Mouse (Mus musculus) frontal cortex, adult (tissue): ENCODE data around the gene St6galnac4.

Experiments used
- ATAC-seq: cut with Nextera tagmentation; 2 replicates; pipeline ENCODE4 v1.9.2; 2017; ENCODE audit warnings: mild to moderate bottlenecking, moderate library complexity, mixed read lengths; ENCODE audit not compliant: low TSS enrichment

Gene St6galnac4

DNA sequence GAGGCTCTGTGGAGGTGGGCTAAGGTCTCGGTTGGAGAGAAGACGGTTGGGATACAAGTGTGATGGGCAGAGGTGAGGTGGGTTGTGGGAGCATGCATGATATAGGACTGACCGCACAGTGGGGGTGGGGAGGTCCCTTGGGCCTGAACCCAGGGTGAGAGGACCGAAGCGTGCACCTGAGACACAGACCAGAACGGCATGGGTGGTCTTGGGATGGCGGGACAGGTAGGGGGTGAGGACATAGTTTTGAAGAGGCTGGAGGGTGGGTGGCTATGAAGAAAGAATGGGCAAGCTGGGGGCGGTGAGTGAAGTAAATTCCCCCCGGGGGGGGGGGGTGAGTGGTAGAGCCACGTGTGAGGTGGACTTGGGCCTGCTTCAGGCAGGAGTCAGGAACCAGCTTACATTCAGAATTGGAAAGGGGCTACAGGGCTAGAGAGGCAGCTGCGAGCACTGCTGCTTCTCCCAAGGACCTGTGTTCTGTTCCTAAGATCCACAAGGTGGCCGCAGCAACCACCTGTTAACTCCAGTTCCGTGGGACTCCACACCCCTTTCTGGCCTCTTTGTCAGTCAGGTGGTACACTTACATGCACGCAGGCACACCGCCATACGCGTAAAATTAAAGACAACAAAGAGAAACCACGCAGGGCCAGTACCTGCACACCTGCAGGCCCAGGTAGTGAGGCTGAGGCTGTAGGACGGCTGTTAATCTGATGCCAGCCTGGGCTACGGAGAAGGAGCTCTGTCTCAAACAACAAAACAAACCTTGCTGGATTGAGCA, 40.6 kb downstream of the St6galnac4 start:
- ATAC-seq, result no peak

DNA sequence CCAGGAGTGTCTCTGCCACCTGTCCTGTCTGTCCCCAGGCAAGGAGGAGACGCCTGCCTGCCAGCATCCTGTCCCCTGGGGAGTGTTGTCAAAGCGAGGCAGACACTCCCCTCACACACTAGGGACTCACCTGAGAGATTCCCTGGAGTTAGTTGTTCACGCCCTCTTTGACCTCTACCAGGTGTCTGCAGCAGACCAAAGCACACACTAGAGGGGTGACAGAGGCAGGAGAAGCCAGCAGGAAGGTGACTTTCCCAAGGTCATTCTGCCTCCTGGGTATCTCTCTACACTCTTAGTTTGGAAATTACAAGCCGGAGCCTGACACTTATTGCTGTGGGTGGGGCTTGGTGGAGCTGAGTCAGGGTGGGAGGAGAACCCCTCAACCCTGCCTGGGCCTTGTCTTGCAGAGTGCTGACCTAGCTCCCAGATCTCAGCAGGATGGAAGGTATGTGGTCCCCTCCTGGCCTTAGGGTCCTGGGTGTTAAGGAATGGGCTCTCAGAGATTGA, 41.2 kb downstream of the St6galnac4 start:
- no peak for ATAC-seq

DNA sequence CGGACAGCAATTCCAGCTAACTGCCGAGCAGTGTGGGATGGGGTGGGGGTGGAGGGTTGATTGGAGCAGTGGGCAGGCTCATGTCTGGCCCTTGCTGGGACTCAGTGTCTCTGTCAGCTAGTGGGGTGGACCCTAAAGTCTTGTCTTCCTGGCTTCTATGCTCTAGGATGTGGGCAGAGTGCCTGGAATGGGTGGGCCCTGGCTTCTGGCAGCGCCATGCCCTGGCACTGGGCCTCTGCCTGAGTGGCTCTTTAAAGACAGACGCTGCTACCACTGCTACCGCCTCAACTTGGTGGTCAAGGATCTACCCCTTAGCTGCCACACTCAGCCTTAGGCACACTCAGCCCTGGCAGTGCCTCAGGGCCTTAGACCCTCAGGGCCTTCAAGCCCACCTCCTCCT, 41.8 kb downstream of the St6galnac4 start:
- no peak for ATAC-seq

DNA sequence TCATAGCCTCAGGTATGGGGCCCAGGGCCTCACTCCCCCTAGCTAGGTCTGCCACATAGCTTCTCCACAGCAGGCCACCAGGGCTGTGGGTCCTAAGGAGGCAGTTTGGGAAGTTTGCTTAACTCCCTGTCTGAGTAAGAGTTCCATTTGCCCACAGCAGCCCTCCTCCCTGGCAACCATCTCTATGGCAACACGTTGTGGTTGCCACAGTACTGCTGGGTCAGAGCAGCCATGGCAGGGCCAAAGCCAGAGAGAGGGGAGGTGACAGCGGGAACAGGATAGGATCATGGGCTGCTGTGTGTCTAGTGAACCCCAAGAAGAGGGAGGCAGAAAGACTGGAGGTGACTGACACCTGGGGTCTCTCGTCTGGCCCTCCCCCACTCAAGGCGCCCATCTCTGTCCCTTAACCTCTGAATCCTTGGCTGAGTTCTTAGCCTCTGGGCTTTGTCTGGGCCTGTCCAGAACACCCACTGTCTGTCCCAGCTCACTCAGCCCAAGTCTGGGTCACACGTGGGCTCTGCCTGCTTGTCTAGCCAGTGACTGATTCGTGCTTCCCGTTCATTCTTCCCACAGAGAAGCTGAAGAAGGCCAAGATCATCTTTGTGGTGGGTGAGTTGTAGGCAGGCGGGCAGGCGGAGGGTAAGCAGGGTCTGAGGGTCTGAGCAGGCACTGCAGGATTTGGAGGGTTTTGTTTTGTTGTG, 42.5 kb downstream of the St6galnac4 start:
- no peak for ATAC-seq

DNA sequence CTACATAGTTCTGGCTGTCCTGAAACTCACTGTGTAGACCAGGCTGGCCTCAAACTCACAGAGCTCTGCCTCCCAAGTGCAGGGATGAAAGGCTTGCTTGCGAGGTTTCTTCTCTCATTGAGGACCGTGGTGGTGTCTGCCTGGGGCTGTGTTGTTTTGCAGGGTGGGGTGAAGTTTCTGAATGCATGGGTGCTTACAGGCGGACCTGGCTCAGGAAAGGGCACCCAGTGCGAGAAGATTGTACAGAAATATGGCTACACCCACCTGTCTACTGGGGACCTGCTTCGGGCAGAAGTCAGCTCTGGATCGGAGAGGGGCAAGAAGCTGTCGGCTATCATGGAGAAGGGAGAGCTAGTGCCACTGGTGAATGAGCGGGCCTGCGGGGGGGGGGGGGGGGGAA, 43.1 kb downstream of the St6galnac4 start:
- ATAC-seq, result no peak

DNA sequence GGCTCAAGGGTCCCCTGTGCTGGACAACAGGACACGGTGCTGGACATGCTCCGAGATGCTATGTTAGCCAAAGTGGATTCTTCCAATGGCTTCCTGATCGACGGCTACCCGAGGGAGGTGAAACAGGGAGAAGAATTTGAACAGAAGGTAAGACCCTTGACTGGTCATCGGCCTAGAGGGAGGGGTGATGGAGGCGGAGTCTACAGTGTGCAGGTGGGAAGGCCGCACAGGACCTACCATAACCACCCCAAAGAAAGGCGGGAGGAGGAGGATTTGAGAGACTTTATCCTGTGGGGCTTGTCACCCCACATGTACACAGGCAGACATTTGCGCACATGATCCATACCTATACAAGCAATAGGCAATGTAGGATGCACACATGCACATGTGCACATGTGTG, 44.2 kb downstream of the St6galnac4 start:
- ATAC-seq, result no peak

DNA sequence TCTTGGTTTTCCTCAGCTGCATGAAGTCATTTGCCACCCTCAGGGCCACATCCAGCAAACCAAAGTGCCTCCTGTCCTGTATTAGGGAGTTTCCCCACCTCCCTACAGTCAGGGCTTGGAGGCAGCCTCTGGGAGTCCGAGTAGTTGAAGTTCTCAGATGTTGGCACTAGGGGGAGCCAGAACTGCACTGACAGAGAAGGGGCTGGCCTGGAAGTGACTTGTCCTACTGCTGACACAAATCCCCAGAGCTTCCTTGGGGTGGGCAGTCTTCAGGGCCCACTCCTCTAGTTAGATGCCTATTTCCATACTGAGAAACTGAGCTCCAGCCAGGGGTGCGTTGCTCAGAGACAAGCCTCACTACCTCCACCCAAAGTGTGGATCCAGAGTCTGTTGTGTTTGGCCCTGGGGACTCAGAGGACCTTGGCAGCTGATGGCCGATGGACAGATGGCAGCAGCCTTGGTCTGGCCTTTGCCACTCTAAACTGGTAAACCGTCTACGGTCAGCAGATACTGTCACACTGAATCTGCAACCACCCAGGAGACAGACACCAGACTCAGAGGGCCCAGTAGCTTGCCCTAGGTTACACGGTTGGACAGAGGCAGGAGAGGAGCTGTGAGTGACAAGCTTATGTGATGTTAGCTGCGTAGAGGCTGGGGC, 45.0 kb downstream of the St6galnac4 start:
- peak; percentile 55; the same call in 1 of the 2 replicates for ATAC-seq

DNA sequence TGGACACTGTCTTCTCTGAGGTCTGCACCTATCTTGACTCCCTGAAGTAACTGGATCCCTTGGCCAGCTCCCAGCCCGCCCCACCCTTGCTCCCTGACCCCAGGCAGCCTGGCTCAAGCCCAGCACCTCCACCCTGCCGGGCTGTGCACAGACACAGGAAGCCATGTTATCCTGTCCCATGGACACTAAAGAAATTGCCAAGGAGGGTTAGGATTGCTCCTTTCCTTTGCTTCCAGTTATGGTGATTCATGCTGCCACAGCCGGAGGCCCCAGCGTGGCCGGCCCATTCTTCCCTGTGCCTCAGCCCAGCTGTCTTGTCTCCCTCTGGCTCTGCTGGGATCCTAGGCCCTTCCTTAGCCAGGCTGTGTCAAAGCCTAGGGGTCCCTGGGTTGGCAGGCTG, 46.8 kb downstream of the St6galnac4 start:
- no peak for ATAC-seq

DNA sequence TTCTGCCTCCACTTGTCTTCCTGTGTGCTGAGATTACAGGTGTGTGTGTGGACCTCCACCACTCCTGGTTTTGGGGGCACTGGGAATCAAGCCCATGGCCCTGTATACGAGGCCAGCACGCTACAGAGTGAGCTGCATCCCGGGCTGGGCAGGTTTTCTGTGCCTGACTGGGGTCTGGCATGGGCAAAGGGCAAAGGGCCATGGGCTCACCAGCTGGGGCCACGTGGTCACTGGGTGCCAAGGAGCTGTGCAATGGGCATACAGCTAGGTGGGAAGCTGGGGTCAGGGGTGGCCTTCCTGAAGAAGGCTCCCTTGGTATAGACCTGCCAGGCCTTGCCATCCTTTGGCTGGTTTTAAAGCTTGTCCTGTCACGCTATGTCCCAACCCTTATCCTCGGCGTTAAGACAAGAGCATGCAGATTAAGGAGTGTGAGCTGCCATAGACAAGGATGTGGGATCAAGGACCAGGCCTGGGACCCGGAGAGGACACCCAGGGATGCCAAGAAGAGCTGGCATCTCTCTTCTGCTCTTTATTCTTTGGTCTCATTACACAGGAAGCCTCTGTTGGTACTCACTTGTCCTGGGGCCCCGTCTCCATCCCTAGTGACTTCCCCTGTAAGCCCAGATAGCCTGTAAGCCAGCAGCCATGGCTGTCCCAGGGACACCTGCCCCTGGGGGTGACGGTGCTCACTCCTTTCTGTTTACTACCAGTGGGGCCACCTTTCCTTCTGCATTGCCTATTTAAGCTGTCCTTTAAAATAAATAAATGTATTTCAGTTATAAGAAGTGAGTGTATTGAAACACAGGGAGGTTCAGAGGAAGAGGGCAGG, 47.6 kb downstream of the St6galnac4 start:
- ATAC-seq, result no peak

DNA sequence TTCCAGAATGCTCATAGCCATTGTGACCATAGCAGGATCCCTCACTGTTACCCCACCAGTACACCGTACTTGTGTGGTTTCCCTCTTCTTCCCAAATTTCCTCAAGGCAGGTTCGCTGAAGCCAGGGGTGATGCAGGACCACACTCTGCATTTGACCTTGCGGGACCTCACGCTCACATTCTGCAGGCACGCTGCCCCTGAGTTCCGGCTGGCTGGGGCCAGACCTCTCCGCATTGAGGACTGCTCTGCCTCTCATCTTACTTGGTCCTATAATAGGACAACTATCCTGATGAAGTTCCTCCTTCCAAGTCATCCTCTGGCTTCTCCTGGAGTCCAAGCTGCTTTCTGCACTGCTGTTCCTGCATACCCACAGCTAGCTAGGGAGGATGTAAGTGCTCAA, 49.7 kb downstream of the St6galnac4 start:
- no peak for ATAC-seq

DNA sequence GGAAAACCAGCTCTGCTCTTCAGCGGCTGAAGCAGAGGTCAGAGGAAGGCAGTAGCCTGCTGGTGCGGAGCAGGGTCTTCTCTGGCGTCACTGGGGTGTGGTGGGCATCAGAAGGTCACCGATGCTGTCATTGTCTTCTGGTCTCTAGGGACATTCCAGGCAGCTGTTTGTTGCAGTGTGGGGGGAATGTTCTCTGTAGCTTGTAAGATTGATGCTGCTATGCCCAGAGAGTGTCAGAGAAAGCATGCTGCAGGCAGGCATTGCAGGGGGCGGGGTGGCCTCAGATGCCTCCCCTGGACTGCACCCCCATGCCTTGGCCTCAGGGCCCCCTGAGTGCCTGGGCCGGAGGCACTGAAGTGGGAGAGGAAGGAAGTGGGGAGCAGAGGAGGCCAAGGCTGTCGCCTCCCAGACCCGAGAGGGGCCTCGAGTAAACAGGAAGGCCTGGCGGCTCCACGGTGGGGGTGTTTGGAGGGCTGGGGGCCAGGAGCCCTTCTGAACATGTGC, 50.9 kb downstream of the St6galnac4 start:
- no peak for ATAC-seq

DNA sequence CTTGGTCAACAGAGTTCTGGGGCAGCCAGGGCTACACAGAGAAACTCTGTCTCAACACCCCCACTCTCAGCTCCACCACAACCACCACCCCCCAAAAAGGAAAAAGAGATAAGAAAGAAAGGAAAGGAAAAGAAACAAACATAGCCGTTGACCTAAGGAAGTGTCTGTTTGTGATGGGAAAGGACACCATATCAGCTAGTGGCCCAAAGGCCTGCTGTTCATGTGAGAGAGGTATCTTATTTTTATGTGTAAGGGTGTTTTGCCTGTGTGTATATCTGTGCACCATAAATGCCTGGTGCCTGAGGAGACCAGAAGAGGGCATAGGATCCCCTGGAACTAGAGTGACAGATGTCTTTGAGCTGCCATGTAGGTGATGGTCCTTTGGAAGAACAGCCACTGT, 52.7 kb downstream of the St6galnac4 start:
- no peak for ATAC-seq

DNA sequence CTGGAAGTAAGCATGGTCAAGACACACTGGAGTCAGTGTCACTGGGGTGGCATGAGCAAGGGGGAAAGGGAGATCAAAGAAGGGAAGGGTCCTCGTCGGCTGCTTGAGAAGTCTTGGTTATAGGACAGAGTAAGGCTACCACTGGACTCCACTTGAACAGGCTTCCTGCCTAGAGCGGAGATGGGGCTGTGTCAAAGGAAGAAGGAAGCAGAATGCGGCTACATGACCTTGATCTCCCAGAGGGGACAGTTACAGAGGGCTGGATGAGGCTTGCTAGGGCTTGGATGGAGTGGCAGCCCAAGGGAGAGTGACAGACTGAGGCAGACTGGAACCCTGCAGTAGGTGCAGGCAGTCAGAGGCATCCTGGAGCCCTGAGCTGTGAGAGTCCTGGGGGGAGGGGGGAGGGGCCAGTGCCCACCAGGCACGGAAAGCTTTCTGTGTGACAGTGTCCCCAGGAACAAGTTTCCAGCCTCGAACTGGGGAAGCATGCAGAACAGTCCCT, 53.7 kb downstream of the St6galnac4 start:
- ATAC-seq, result no peak

DNA sequence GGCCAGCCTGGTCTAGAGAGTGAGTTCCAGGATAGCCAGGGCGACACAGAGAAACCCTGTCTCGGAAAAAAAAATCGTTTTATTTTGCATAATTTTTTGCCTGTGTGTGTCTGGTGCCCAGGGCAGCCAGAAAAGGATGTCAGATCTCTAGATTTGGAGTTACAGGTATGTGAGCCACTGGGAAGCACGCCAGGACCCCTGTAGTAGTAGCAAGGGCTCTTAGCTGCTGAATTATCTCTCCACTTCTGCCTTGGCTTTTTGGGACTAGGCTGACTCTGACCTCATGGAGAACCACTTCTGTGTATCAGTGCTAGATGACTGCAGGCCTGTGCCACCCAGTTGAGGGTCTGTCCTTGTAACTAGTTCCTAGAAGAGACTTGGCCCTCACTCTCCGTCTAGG, 54.9 kb downstream of the St6galnac4 start:
- no peak for ATAC-seq

DNA sequence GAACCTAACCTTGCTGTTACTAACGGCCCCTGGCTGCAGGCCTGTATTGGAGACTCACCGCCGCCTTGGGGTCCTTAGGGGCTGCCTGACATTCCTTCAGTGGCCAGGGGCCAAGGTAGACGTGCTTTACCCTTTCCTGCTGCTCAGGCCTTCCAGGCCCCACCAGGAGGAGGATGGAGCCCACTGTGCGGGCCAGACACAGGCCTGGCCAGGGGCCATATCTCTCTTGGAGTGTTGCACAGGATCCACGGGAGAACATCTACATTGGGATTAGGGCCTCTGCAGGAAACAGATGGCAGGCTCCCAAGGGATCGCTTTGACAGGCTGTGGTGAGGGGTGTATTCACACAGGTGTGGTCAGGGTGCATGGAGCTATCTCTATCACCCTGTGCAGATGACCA, 55.9 kb downstream of the St6galnac4 start:
- ATAC-seq, result no peak

DNA sequence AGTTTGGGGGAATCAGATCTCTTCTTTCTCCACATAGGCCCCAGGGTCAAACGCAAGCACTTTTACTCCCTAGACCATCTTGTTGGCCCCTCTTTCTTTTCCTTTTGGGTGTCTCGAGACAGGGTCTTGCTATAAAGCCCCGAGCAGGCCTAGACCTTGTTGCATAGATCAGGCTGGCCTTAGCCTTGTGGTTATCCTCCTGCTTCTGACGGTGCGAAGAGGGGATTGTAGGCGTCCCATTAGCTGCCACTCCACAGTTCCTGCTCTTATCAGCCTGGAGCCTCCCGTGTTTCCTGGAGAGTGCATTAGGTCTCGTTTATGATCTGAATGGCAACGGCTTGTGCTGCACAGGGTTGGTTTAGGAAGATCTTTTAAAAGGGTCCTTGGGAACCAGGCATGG, 57.2 kb downstream of the St6galnac4 start:
- no peak for ATAC-seq

DNA sequence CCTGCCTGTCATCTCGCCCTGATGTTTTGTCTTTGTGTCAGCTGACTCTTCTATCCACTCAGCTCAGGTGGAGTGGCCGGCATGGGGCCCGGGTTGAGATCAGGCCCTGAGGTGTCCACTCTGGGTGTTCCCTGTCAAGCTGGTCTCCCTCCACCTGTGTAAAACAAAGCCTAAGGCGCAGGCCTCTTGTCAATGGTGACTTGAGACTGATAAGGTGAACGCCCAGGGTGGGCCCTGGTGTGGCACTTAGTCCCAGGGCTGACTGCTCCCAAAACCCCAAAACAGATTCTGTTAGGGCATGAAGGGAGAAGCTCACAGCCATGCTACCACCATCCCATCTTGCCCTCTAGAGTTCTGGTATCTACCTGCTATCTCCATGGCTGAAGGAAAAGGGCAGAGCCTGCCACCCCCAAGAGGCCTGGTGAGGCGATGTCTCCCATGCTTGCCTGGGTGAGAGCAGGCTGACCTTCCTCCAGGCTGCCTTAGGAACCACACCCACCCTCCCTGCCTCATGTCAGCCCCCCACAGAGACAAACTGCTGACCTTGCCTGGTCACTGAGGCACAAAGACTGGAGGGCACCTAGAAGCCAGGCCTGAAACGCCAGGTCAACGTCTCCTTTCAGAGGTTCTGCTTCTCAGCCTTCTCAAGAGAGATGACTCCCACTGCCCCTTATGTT, 58.0 kb downstream of the St6galnac4 start:
- ATAC-seq, result no peak

DNA sequence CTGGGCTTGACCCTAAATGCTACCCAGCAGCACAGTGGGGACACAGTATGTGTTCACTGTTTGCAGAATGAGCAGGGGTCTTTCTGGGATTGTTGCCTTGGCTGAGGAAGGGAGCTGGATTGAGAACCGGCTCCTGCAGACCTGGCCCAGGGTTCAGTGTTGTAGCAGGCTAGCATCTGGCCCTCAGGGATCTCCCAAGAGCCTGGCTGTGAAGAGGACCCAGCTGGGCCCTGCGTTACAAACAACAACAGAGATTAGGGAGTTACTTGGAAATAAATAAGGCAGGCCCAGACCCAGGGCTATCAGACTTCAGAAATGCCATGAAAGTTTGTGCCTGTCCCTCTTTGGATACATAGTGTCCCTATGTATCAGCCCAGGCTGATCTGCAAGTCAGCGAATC, 58.8 kb downstream of the St6galnac4 start:
- no peak for ATAC-seq

DNA sequence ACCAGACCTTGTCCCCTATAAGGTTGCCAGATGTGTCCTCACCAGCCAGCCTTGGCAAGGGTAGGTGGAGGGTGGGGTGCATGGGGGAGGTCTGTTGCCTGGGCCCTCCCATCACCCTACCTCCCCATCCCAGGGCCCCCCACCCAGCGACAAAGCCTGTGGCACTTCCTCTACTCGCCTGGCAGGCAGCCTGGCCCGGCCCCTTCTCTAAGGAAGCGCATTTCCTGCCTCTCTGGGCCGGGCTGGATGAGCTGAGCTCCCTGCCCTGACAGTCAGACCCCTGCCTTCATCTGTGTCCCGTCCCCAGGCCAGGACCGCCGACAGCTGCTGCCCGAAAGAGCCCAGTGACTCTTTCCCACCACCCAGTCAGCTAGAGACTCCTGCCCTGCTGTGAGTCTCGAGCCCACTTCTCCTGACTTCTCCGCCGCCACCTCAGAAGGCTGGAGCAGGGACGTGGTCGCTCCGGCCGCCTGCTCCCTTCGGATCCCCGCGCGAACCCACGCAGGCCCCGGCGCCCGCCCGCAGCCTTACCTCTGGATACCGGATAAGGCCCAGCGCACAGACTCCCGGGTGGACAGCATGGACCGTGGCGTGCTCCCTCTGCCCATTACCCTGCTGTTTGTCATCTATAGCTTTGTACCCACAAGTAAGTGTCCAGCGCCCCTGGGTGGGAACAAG, 59.6 kb downstream of the St6galnac4 start, which contains the start of gene Eng:
TSS of gene Eng (plus strand) at position 217 of the 678 bp plus-strand sequence.
- ATAC-seq, result no peak

DNA sequence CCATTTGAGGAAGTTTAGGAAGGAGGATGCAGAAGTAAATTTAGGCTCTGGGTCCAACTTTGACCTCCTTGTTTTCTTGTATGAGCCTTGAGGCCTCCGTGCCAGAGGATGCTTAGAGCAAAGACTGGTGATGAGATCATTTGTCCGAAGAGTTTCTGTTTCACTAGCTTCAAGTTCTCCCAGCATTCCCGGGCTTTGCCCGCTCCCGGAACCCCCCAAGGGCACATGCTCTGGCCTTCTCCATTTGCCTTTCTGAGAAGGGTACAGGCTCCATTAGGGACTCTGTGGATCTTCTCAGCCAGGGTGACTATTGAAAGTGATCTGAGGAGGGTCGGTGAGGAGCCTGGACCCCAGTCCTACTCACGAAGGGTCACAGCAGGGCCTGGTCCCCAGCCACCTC, 60.5 kb downstream of the St6galnac4 start:
- no peak for ATAC-seq
